Mouse (Mus musculus) limb, embryonic 12.5 days (tissue): ENCODE results near the gene Sec16b. TPM values are rescaled to one million over a fixed set of nuclear protein-coding genes. Genes with fewer than 3 reads are reported as not detected.
A peak's percentile ranks its signal among the peaks of the same experiment; 100 is the strongest.

Experiments used
- ATAC-seq: fragments of 200-750 bp; cut with Nextera tagmentation; 2 replicates; pipeline ENCODE4 v1.8.0; 2017; ENCODE audit warnings: low read depth, moderate TSS enrichment; ENCODE audit not compliant: insufficient number of reproducible peaks, insufficient read depth, low FRiP score, low TSS enrichment
- H3K27ac ChIP-seq: fragments of 300-500 bp; sonication (generic); 2 replicates; pipeline ENCODE4 v1.5.1; 2016; ENCODE audit warnings: mild to moderate bottlenecking, moderate library complexity
- H3K27me3 ChIP-seq: fragments of 300-500 bp; sonication (generic); 2 replicates; pipeline ENCODE4 v1.6.1; 2016; ENCODE audit warnings: mild to moderate bottlenecking, moderate library complexity
- H3K36me3 ChIP-seq: fragments of 300-500 bp; sonication (generic); 2 replicates; pipeline ENCODE4 v1.6.1; 2016; ENCODE audit warnings: mild to moderate bottlenecking, moderate library complexity
- H3K4me1 ChIP-seq: fragments of 300-500 bp; sonication (generic); replicated peaks from 2 replicates; pipeline ENCODE4 v1.6.1; 2016
- H3K4me2 ChIP-seq: fragments of 300-500 bp; sonication (generic); 2 replicates; pipeline ENCODE4 v1.6.1; 2016; ENCODE audit warnings: mild to moderate bottlenecking, moderate library complexity
- H3K4me3 ChIP-seq: fragments of 300-500 bp; sonication (generic); replicated peaks from 2 replicates; pipeline ENCODE4 v1.5.1; 2016; ENCODE audit warnings: mild to moderate bottlenecking
- H3K9ac ChIP-seq: fragments of 300-500 bp; sonication (generic); replicated peaks from 2 replicates; pipeline ENCODE4 v1.6.1; 2016; ENCODE audit warnings: mild to moderate bottlenecking, moderate library complexity
- H3K9me3 ChIP-seq: fragments of 300-500 bp; sonication (generic); 2 replicates; pipeline ENCODE4 v1.6.1; 2016; ENCODE audit warnings: mild to moderate bottlenecking, moderate library complexity
- WGBS: fragments of 180-500 bp; shearing (Covaris S2); methylation state at CpG from one replicate; pipeline ENCODE4 v1.1.7; 2016; 5-methylcytosine and 5-hydroxymethylcytosine counted together
- polyA plus RNA-seq: library from polyadenylated mRNA; unstranded; fragments of >200 nt; fragmentation: Nextera tagmentation; extraction: Ambion mirVana; gene quantifications from 2 replicates; pipeline ENCODE4 v1.2.1, GENCODE M21; 2016

Sec16b gene
- polyA plus RNA-seq, 1 experiment from 2014 or later, result 1.9 TPM

DNA sequence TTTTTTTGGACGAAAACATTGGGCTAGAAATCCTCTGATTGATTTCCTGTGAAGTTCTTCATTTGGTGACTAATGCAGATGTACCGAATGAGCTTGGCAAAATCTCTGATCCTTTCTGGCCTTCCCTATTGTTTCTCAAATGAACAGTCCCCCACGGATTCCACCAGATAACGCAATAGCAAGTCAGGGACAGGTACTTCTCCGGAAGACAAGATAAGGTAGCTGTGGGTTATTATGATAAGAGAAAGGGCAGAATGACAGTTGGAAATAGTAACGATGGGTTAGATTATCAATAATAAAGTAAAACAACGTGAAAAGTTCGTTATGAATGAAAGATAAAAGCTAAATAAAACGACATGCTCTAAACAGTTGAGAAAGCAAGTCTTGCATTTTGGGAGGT lies 7.0 kb downstream of the Sec16b start:
- Histone ChIP-seq H3K9me3 (no peaks in the 10 kb centered on the region), H3K4me1 (no peaks in the 10 kb centered on the region), H3K9ac (no peak overlapping the region), H3K4me2 (no peak overlapping the region), H3K27ac (no peak overlapping the region), H3K27me3 (no peaks in the 10 kb centered on the region), H3K36me3 (no peaks in the 10 kb centered on the region), H3K4me3 (no peak overlapping the region)
- no peak for ATAC-seq
- WGBS, result 83% methylated on average over 9 of the region's 9 CpGs

DNA sequence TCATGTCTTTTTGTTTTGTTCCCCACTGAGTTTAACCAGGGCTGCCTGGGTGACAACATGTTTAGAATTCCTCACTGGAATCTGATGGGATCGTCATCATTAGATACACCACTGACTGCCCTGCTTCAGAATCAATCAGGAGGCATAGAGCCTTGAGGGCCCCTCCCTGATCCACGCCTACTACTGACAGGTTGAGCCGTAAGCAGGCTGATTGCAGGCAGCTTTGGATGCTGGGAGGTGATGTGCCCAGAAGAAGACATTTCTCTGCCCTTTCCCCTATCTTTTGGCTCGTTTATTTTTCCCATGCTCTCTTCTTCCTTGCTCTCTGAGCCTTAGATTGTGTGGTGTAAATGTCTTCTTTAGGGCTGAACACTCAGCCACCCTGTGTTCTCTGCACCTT lies 7.8 kb downstream of the Sec16b start:
- no peak overlapping the region for H3K27ac ChIP-seq
- H3K9ac ChIP-seq, result no peak overlapping the region
- 67% methylated on average over 4 of the region's 4 CpGs for whole genome bisulfite sequencing
- ATAC-seq, result no peak
- no peak overlapping the region for H3K4me2 ChIP-seq
- no peaks in the 10 kb centered on the region for H3K9me3 ChIP-seq
- no peaks in the 10 kb centered on the region for H3K36me3 ChIP-seq
- no peaks in the 10 kb centered on the region for H3K4me1 ChIP-seq
- H3K4me3 ChIP-seq, result no peak overlapping the region
- H3K27me3 ChIP-seq, result no peaks in the 10 kb centered on the region

DNA sequence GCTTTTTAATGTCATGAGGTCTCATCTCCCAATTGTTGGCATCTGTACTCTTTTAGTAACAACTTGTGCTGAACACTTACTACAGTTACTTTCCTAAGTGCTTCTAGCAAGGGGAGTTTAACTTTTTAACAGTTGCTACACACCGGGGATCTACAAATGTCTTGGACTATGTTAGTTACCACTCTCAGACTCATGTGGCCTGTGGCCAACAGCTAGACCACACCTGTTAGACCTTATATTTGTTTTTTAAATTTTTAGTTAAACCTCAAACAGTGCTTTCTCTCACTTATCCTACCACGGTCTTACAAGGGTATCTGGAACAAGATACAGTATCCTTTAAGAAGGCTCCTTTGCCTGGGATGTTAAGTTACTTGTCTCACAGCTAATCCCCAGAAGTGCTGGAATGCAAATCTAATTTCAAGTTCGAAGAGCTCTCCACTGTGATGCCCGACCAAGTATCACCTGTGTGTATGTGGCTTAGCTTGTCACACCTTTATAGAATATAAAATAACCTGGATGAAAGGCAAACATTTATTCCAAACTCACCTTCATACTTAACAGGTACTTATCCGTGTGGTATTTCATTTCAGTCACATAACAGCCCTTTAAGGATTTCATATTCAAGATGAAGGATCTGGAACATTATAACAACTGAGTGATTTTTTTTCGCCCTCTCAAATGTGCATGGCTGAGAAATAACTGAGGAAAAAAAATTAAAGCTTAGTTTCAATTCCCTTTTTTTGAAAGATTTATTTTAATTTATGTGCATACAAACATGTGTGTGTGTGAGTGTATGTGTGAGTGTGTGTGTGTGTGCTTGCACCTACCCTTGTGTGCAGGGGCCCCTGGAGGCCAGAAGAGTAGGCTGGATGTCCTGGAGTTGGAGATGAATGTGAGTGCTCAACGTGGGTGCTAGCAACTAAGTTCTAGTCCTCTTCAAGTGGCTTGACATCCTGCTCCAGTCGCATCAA lies 10.6 kb downstream of the Sec16b start:
- WGBS, result 84% methylated on average over 8 of the region's 8 CpGs

DNA sequence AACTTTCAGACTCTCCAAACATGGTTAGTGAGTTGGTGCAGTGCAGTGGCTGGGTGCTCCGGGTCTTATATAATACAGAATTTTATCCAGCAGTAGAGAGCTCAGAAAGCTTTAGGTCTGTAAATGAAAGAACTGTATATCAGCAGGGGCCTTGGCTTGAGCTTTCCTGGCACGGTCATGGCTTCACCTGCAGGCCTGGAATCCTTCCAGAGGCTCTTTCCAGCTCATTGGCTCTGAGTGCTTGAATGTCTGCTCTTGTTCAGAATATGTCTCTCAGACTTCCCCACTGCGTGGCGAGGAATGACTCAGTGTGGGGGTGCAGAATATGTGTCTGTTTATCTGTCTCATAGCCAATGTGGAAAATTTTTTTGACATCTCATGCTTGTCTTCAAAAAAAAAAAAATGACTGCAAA lies 11.6 kb downstream of the Sec16b start:
- no peak for ATAC-seq
- Histone ChIP-seq H3K36me3 (no peaks in the 10 kb centered on the region), H3K4me2 (no peak overlapping the region), H3K9ac (no peak overlapping the region), H3K27me3 (peaks cover 3% of the 10 kb centered on the region; the same call in 1 of the 2 replicates), H3K4me3 (no peak overlapping the region), H3K4me1 (no peaks in the 10 kb centered on the region), H3K27ac (no peak overlapping the region), H3K9me3 (no peaks in the 10 kb centered on the region)
- 75% methylated on average over 4 of the region's 4 CpGs for WGBS

More for the DNA sequence above, 10.6 kb downstream of the Sec16b start:
- ATAC-seq, result no peak
- Histone ChIP-seq H3K27me3 (peaks cover 3% of the 10 kb centered on the region; the same call in 1 of the 2 replicates), H3K4me3 (no peak overlapping the region), H3K4me2 (no peak overlapping the region), H3K4me1 (no peaks in the 10 kb centered on the region), H3K9me3 (no peaks in the 10 kb centered on the region), H3K27ac (no peak overlapping the region), H3K9ac (no peak overlapping the region), H3K36me3 (no peaks in the 10 kb centered on the region)

DNA sequence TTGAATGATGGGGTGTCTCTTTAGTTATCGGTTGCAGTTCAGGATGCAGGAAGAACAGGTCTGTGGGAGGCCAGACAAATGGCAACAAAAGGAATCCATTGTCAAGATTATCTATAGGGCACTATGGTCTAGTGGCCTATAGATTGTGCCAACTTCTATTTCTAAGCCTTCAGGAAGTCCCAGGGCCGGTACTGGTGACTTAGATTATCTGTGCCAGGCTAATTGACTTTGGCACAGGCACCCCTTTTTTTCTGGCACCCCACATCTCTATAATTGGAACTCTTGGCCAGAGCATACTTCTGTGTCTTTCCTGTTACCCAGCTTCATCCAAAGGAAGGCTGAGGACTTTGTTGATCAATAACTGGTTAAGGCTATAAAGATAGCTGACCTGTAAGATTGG lies 12.9 kb downstream of the Sec16b start:
- H3K4me1 ChIP-seq, result no peaks in the 10 kb centered on the region

DNA sequence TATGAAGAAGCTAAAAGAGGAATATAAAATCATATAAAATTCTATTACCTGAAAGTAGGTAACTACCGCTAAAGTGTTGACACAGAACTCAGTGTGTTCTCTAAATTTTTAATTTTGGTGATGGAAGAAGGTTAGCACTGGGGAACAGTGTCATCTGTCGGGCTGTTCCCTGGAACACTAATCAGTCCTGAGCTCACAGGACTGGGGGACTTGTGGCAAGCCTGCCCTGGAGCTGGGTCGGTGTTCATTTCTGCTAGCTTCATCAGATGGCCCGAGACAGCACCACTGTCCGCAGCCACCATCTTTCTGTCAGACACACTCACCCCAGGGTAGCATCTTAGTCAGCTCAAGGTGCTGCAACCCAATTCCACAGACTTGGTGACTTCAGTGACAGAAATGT lies 15.8 kb downstream of the Sec16b start:
- ATAC-seq, result no peak
- no peaks in the 10 kb centered on the region for H3K36me3 ChIP-seq
- H3K27me3 ChIP-seq, result peaks cover 3% of the 10 kb centered on the region; the same call in 1 of the 2 replicates
- H3K9ac ChIP-seq, result no peak overlapping the region
- no peak overlapping the region for H3K4me2 ChIP-seq
- H3K4me3 ChIP-seq, result no peak overlapping the region
- no peaks in the 10 kb centered on the region for H3K4me1 ChIP-seq
- H3K27ac ChIP-seq, result no peak overlapping the region
- WGBS, result 89% methylated on average over 5 of the region's 5 CpGs
- no peaks in the 10 kb centered on the region for H3K9me3 ChIP-seq

More for the DNA sequence above, 12.9 kb downstream of the Sec16b start:
- Histone ChIP-seq H3K9ac (no peak overlapping the region), H3K27ac (no peak overlapping the region), H3K27me3 (peaks cover 3% of the 10 kb centered on the region; the same call in 1 of the 2 replicates), H3K36me3 (no peaks in the 10 kb centered on the region), H3K4me2 (no peak overlapping the region), H3K4me3 (no peak overlapping the region), H3K9me3 (no peaks in the 10 kb centered on the region)
- 89% methylated on average over 2 of the region's 2 CpGs for WGBS
- ATAC-seq, result no peak

DNA sequence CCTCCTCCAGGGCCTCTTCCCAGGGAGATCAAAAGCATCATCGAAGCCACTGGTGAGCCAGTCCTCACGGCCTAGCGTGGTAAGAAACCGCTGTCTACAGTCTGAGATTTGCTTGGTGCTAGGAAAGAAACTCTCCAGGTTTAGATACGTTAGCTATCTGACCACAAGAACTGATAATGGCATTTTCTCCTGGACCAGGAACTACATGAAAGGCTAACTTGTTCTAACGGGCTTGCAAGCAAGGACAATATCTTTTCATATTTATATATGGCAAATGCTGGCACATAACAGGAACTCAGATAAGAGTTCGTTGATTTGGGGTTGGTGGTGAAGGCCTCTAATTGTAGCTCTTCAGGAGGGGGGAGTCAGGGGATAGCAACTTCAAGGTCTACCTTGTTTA lies 18.2 kb downstream of the Sec16b start:
- WGBS, result 88% methylated on average over 7 of the region's 7 CpGs
- Histone ChIP-seq H3K36me3 (no peaks in the 10 kb centered on the region), H3K27ac (no peak overlapping the region), H3K9ac (no peak overlapping the region), H3K4me1 (no peaks in the 10 kb centered on the region), H3K9me3 (no peaks in the 10 kb centered on the region), H3K27me3 (peaks cover 3% of the 10 kb centered on the region; the same call in 1 of the 2 replicates), H3K4me2 (no peak overlapping the region), H3K4me3 (no peak overlapping the region)
- ATAC-seq, result no peak

DNA sequence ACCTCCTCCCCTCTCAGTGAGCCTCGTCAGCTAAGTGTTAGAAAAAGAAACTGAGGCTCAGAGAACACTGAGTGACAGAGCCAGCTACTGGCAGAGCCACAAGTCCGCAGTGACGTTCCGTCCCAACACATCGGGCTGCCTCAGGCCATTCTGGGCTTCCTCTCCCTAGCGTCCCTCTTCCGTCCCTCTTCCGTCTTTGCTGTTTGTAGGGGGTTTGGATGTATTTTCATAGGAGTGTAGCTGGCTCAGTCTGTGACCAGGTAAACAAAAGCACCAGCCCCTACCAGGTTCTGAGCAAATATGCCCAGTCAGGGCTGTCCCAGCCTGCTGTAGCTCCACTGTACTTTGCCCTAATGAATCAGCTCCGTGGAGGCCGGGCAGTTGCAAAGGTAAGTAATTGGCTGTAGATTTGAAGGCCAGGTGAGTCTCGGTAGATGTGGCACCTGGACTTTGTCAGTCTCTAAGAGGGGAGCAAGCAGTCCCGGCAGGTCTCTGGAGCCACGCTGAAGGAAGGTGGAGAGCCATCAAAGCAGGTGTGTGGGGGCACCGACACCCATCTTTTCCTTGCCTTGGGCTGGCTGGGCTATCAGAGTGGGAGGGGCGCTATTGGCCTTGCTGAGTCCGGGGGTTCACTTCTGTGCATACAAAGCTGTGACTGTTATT lies 19.3 kb downstream of the Sec16b start:
- Histone ChIP-seq H3K4me3 (no peak overlapping the region), H3K9me3 (no peaks in the 10 kb centered on the region), H3K27ac (no peak overlapping the region), H3K9ac (no peak overlapping the region), H3K36me3 (no peaks in the 10 kb centered on the region), H3K27me3 (peaks cover 3% of the 10 kb centered on the region; the same call in 1 of the 2 replicates), H3K4me1 (no peaks in the 10 kb centered on the region), H3K4me2 (no peak overlapping the region)
- no peak for ATAC-seq
- WGBS, result 86% methylated on average over 16 of the region's 16 CpGs

DNA sequence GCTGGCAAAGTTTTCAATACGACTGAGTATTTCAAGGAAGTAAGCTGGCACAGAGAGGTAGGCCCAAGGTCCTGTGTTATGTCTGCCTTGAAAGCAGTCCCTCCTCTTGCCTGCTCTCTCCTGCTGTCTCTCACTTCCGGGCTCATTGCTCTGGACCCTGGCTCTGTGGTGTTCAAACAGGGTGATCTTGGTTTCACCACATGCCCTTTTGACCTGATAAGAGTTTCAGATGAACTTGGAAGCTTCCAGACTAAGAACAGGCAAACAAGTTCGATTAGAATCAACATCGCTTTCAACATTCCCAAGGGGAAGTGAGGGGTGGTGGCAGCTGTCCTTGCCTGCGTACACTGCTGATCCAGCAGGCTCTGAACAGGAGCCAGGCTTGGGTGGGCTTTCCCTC lies 20.1 kb downstream of the Sec16b start:
- no peaks in the 10 kb centered on the region for H3K9me3 ChIP-seq
- no peak for ATAC-seq
- no peak overlapping the region for H3K4me2 ChIP-seq
- no peaks in the 10 kb centered on the region for H3K27me3 ChIP-seq
- H3K4me3 ChIP-seq, result no peak overlapping the region
- H3K36me3 ChIP-seq, result no peaks in the 10 kb centered on the region
- H3K4me1 ChIP-seq, result no peaks in the 10 kb centered on the region
- 74% methylated on average over 5 of the region's 5 CpGs for WGBS
- no peak overlapping the region for H3K9ac ChIP-seq
- H3K27ac ChIP-seq, result no peak overlapping the region

DNA sequence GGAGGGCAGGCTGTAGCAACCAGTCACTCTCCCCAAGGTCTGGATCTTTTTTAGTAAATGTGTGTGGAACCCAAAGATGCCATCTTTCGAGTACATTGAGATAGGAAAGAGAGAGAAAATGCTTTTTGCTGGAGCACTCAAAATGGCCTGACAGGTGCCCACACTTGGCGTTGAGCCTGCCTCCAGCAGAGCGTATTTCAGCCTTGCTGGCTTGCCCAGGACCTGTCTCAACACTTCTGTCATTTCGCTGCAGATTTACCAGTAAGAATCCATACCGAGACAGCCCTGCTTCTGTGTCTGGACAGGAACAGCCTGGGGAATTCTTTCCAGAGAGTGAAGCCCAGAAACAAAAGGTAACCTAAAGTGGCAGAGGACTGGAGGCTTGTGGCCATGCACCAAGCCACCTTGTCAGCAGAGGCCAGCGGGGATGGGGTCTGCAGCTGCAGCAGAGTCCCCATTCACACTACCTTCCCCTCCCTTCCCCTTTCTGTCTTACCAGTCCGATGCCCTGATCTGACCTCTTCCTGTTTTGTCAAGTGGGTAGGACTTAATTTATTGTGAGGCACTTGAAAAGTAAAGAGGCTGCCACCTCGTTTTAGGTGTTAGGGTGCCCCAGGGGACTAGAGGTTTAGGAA lies 26.4 kb downstream of the Sec16b start:
- H3K36me3 ChIP-seq, result no peaks in the 10 kb centered on the region
- peaks cover 8% of the 10 kb centered on the region for H3K27me3 ChIP-seq
- WGBS, result 44% methylated on average over 8 of the region's 8 CpGs
- H3K4me2 ChIP-seq, result no peak overlapping the region
- peak overlapping the region; percentile 27; the same call in 1 of the 2 replicates for H3K9ac ChIP-seq
- no peaks in the 10 kb centered on the region for H3K9me3 ChIP-seq
- H3K4me1 ChIP-seq, result peaks cover 5% of the 10 kb centered on the region; the same call in 1 of the 2 replicates
- no peak for ATAC-seq
- H3K27ac ChIP-seq, result no peak overlapping the region
- H3K4me3 ChIP-seq, result no peak overlapping the region

DNA sequence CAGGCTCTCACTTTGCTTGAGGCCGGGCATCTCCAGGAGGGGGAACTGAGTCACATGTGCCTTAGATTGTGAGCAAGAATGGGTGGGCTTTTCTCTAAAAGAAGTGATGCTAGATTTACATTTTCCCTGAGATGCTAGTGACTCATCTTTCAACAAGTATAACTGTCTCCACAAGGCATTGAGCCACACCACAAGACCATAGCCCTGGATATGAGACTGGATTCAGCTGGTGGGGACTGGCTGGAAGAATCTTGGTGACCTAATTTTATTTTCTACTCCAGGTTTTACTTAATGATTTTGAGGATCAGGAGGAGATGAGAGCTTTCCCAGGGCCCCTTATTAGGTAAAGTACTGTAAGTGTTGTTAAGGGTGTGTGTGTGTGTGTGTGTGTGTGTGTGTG lies 29.0 kb downstream of the Sec16b start:
- 86% methylated on average over 1 of the region's 1 CpGs for WGBS
- Histone ChIP-seq H3K4me3 (no peak overlapping the region), H3K9me3 (no peaks in the 10 kb centered on the region), H3K4me1 (peaks cover 5% of the 10 kb centered on the region; the same call in 1 of the 2 replicates), H3K9ac (no peak overlapping the region), H3K27ac (no peak overlapping the region), H3K36me3 (no peaks in the 10 kb centered on the region), H3K27me3 (peaks cover 8% of the 10 kb centered on the region), H3K4me2 (no peak overlapping the region)
- ATAC-seq, result no peak
